Mouse (Mus musculus) neural tube, embryonic 10.5 days (tissue): ENCODE measurements around the gene Sost.
"Not testable (repeated sequence)": the region's sequence is repeated elsewhere in the genome, so short reads cannot be mapped to it uniquely, and the experiment has no call there.

Source experiments
- DNase-seq: peaks from one replicate; pipeline ENCODE4 v3.0.0-alpha.2; 2017; ENCODE audit warnings: low spot score; ENCODE audit errors: extremely low spot score

Gene Sost

GRCm38 (mm10) chr11:101966965-101967614 lies at the start of gene Sost:
TSS of gene Sost (minus strand) at chr11:101967015.
- no peak for DNase-seq

- DNase-seq: no peak
Measured at GRCm38 (mm10) chr11:102016136-102016535, 49.3 kb upstream of the Sost start.

- DNase-seq: no peak
Measured at GRCm38 (mm10) chr11:102015472-102015871, 48.7 kb upstream of the Sost start.

- no peak for DNase-seq
Measured at GRCm38 (mm10) chr11:102013201-102013600, 46.4 kb upstream of the Sost start.

GRCm38 (mm10) chr11:102011510-102011909 lies 44.7 kb upstream of the Sost start:
- DNase-seq: no peak

GRCm38 (mm10) chr11:102010140-102010539 lies 43.3 kb upstream of the Sost start:
- no peak for DNase-seq

- no peak for DNase-seq
Measured at GRCm38 (mm10) chr11:102008954-102009637, 42.3 kb upstream of the Sost start.

- DNase-seq: no peak
Measured at GRCm38 (mm10) chr11:102008372-102008771, 41.6 kb upstream of the Sost start.

- no peak for DNase-seq
Measured at GRCm38 (mm10) chr11:102006688-102007087, 39.9 kb upstream of the Sost start.

- no peak for DNase-seq
Measured at GRCm38 (mm10) chr11:102006271-102006670, 39.5 kb upstream of the Sost start.

GRCm38 (mm10) chr11:102004251-102004650 lies 37.4 kb upstream of the Sost start:
- no peak for DNase-seq

- DNase-seq: no peak
Measured at GRCm38 (mm10) chr11:101999466-101999865, 32.7 kb upstream of the Sost start.

- no peak for DNase-seq
Measured at GRCm38 (mm10) chr11:101998258-101998657, 31.4 kb upstream of the Sost start.

- DNase-seq: no peak
Measured at GRCm38 (mm10) chr11:101995938-101996337, 29.1 kb upstream of the Sost start.

GRCm38 (mm10) chr11:101994100-101994499 lies 27.3 kb upstream of the Sost start:
- no peak for DNase-seq

- DNase-seq: no peak
Measured at GRCm38 (mm10) chr11:101992411-101992810, 25.6 kb upstream of the Sost start.

- no peak for DNase-seq
Measured at GRCm38 (mm10) chr11:101991813-101992212, 25.0 kb upstream of the Sost start.

GRCm38 (mm10) chr11:101990244-101990643 lies 23.4 kb upstream of the Sost start:
- DNase-seq: no peak

- no peak for DNase-seq
Measured at GRCm38 (mm10) chr11:101986913-101987312, 20.1 kb upstream of the Sost start, which contains the start of gene Dusp3. TSS of gene Dusp3 (minus strand) at chr11:101987013.

- peak; percentile 86 for DNase-seq
Measured at GRCm38 (mm10) chr11:101985990-101986389, 19.2 kb upstream of the Sost start.

GRCm38 (mm10) chr11:101985450-101985849 lies 18.6 kb upstream of the Sost start:
- not testable (repeated sequence) for DNase-seq

GRCm38 (mm10) chr11:101984054-101985025 lies 17.5 kb upstream of the Sost start, which contains the start of gene Cfap97d1:
TSS of gene Cfap97d1 (plus strand) at chr11:101984279.
- peak; percentile 92 for DNase-seq
